Mouse (Mus musculus) c-Kit-positive CD71-negative TER-119-negative erythroid progenitor cells, embryonic 14.5 days (primary cell): ENCODE measurements at regions not wholly inside any gene's neighbourhood (a gene's known extent, or its start where the extent isn't known, plus 50 kb on each side); places are given as distances from the start of the nearest gene placed in this dataset.
"Not testable (repeated sequence)": the region's sequence is repeated elsewhere in the genome, so short reads cannot be mapped to it uniquely, and the experiment has no call there.

Experiments used
- DNase-seq: peaks from one replicate; pipeline ENCODE4 v3.0.0-alpha.2; 2013; ENCODE audit warnings: low read depth

DNA sequence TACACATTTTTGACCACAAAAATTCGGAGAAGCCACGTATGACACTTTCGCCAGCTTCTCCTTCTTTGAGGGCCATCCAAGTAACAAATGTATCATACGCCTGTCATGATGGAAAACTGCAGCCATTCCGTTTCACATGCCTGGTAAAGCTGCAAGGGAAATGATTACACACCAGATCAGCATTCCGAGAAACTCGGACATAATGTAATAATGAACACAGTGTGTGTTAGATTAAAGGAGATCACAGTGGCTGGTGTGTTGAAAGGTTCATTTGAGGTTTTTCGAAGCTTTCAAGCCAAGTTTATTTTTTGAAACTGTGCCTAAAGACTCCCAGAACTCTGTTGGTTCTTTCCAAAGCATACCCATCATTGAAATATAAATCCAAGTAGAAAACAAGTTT lies 137.8 kb upstream of the Mad2l1 start:
- no peak for DNase-seq

DNA sequence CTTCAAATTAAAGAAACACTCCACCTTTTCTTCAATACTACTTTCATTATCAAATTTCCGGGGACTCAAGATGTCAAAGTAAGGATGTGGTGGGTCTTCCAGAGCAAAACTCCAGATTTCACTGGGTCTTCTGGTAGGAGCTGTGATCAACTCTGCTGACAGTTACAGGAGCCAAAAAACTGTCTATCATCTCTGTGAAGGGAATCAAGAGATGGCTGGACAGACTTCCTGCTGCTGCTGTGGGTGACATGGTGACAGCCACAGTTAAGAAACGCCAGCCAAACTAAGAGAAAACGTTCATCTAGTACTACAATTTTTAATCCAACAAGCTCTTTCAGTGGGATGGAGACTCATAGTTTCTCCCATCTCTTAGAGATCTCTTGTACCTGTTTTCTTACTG lies 136.5 kb upstream of the Mad2l1 start:
- DNase-seq, result no peak

DNA sequence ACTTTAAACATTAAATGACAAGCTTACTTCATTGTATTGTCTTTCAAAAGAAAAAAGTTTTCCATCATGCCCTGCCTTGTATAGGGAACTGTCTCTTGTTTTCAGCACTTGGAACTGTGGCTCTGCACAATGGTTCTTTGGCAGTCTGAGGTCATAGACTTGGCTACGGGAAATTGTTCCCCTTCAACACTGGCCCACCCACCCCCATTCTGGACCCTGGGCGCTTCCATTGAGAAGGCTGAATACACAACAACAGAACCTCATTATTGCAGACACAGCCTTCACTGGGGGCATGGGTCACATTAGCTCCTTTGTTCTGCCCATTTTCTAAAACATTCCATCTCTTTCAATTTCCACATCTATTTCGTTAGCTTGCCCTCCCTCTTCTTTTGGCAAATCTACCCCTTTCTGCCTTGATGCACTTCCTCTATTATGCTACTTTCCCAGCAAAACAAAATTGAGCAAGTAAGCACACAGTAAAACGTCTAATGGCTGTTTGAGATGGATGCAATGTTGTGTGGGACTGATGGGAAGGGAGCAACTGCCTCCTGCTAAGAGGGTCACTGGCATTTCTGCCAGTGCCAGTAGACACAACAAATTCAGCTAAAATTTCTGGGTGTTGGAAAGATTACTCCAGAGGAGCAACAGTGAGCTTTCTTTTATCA lies 136.0 kb upstream of the Mad2l1 start:
- DNase-seq, result no peak

DNA sequence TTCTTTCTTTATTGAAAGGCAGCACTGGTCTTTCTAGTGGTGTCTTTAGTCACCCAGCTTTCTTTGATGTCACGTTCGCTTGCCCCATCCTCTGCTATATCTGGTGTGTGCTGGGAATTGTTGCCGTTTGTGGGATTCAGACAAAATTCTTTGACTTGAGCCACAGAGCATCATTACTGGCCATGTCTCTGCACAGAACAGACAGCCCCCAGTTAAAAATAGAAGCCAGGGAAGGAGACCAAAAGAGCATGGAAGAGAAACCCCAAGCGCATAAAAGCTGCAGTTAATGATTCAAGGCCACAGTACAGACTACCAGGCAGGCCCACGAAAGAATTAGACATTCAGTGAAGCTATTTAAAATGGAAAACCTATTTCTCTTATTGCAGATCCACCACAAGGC lies 133.7 kb upstream of the Mad2l1 start:
- DNase-seq, result no peak

DNA sequence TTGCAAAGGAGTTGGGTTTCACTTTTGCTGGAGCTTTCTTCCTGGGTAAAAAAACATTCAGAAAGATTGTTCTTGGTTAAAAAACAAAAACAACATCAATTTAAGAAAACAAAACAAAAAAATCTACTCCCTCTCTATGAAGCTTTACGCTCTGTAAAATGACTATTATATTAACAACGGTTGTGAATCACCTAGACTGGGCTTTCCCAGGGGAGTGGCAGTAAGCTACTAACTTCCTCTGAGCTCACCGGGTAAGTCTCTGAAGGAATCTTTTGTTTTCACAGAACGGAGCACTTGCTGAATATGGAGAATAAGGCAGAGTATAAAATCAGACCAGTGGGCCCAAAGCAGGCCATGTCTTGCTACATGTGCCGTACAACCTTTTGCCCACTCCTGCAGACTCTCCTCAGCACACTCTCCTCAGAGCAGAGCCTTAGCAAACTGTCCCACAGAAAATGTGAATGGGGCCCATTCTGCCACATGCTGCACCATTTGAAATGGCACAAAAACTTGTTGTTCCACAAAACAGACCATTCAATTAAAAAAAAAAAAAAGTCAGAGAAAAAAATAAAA lies 133.2 kb upstream of the Mad2l1 start:
- no peak for DNase-seq

DNA sequence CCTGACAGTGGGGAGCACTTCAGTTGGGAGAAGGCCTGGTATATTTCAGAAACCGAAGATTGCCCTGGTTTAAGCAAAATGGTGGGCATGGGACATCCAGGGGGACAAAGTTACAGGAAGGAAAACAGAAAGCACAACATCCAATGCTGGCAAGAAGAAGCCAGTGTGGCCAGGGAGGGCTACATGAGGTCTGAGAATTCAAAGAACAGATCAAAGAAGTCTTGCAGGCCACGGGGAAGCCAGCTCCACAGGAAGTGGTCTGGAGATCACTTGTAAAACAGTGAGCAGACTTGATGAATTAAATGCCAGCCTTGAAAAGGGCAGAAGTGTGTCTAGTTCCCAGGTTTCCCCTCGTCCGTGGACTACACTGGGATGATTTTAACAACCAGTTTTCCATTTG lies 120.4 kb upstream of the Mad2l1 start:
- no peak for DNase-seq

DNA sequence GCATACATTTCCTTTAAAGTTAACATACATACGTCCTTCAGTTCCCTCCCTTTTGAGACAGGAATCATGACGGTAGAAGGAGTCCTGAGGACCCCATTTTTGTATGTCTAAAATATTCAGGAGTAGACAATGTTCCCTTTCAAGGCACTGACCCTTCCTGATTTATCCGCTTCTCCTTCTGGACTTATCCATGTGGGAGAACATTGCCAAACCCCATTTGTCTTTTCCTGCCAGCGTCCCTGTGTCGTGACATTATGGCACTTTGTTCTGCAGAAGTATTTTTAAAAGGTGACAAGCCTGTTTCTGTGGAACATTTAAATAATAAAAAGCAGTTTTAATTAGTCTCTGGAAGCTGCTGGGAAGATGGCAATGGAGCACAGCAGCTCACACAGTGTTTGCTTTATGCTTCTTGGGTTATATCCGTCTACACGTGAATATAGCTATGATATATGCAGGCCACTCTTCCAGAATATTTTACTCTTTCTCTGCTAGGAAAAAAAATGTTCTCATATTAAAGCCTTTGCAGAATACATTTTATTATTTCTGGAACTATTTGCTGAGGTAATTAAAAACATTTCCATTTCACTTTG lies 115.6 kb upstream of the Mad2l1 start:
- DNase-seq, result no peak

DNA sequence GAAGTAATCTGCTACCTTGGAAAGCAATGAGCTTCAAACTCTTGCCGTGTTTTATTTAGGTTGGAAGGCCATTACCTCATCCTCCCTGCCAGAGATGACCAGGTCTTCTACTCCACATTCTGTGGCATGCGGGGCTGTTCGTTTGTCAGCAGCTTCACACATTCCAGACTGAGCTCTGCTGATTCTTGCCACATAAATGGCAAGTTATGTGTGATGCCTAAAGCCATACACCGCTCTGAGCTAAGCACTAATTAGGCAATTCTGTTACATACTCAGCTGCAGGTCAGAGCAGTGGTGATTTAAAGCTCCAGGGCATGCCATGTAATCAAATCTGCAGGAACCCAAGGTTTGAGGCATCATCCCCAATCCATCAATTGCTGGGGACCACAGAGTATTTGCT lies 106.8 kb upstream of the Mad2l1 start:
- DNase-seq, result no peak

DNA sequence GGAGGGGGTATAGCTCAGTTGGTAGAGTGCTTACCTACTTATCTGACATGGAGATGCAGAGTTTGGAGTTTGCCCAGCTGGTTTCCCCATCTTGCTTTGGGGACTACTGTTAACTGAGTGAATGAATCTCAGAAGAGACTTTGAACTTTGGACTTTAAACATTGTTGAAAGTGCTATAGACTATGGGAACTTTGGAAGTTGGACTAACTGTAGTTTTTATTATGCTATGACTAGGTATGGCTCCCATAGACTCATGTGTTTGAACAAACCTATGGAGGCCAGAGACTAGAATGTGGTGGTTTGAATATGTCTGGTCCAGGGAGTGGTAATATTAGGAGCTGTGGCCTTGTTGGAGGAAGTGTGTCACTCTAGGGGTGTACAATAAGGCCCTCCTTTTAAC lies 84.8 kb upstream of the Mad2l1 start:
- not testable (repeated sequence) for DNase-seq

DNA sequence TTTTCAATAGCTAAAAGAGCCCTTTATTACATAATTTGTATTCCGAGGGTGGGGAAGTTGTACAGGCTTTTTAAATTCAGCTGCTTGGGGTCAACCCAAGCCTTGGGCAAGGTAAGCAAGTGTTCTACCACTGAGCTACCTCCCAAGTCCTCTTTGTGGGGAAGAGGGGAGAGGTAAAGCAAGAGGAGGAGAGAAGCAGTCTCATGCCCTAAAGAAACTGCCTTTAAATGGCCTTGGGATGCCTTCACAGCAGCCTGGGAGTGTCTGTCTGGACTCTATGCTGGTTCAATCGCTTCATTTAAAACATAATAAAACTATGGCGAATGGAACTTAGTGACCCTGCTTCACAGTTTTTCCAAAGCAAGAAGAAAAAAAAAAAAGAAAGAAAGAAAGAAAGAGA lies 77.0 kb upstream of the Mad2l1 start:
- no peak for DNase-seq

DNA sequence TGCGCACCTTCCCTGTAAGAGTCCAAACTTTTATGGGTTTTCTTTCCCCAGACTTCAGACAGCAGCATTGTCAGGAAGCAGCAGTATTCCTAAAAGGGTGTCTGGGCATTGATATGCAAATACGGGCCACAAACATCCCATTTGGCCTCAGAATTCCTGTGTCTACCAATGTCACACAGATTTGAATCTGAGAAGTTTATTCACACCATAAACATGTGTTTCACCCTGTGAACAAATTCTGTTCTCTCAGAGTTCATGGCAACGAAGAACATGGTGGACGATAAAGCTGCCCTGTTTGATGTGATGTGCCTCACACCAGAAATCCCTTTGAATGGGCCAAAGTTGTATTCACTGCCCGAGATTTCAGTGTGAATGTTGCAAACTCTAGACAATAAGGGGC lies 70.7 kb upstream of the Mad2l1 start:
- DNase-seq, result no peak

DNA sequence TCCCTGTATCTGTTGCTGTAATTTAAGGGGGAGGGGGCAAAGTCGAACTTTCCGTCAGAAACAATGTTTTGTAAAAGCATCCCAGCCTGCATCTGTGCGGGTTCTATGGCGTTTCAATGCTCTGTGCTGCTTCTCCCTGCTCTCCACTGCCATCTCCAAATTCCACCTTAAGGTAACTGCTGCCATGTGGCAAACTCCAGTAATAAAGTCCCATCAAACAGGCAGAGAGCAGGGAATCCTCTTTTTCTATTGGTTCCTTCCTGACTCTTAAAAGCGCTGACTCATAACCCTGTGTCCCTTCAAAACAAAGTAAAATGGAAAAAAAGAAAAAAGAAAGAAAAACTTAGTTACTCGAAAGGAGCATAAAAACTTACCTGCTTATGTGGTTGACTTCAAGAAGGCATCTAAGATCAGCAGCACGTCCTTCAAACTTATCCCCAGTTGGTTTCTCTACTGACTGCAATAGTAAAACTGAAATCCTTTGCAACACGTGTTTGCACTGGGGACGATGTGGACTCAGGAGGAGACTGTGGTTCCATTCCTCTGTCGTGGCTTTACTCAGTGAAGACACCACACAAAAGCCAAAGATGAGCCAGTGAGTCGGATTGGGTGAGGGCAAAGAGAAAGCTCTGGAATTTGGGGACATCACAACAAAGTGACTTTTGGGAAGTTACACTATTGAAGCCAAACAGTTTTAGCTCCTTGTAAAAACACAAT lies 69.9 kb upstream of the Mad2l1 start:
- no peak for DNase-seq

DNA sequence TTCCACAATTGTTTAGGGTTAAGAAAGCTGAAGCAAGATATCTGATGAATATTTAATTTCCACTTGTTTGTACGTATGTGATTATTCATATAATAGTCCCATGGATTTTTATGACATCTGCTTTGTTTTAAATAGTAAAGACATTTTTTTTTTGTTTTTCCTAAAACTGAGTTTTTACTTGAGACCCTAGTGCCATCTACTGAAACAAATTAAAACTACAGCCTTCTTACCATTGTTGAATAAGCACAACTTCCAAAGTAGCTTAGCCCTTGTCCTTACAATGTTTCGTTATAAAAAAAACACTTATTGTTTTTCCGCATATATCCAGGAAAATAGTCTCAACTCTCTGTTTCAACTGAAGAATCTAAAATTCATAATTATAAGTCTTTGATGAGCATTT lies 68.4 kb upstream of the Mad2l1 start:
- peak; percentile 16 for DNase-seq

DNA sequence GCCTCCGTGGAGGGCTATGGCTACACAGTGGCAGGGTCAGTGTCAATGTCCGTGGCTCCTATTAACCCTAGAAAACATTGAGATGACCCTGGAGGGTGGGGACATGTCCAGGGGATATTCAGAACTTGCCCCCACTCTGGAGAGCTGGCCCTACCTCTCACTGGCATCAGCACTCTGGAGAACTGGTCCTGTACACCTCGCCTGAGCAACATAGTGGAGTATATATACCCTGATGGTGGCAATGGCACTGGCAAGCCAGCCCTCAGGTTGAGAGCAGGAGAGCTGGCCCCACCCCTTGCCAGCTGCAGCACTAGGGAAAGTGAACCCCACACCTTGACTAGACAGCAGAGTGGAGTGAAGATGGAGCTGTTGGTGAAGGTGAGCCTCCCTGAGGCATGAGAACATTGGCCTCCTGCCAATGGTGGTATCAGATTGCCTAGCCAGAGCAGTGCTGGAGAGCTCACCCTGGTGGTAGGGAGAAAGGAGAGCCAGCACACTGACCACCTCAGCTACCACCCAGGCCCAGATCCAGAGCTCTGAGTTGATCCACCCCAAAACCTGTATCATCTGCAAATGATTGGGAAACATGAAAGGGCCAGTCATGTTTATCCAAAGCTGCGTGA lies 64.5 kb upstream of the Mad2l1 start:
- DNase-seq, result no peak

DNA sequence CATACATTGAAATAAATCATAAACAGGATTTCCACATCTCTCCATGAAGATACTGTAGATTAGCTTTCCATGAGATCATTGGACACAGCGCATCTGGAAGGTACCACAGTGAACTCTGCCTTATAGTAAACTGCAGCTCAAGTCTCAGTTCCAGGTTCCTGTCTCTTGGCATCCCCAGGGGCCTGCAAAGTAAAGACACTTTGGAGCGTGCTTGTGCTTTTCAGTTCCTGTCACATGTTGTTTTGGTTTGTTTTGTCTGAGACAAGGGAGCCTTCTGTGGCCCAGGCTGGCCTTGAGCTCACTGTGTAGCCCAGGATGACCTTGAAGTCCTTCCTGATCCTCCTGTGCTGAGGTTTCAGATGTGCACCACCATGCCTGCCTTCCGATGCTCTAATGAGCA lies 63.4 kb upstream of the Mad2l1 start:
- no peak for DNase-seq

DNA sequence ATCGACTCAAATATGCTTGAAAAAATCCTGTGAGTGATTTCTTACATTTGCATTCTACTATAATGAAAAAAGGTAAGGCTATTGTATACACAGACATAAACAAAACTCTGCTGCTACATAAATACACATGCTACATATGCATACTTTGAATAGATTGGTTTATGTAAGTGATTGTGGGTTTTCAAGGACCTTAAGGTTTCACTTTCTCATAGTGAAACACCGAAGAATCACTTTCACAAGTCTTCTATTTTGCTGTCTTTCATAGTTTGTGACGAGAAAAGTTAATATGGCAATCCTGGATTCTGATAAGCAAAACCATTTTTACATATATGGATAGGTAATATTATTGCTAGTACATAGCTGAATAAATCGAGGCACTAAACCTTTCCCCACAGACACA lies 62.5 kb upstream of the Mad2l1 start:
- no peak for DNase-seq

DNA sequence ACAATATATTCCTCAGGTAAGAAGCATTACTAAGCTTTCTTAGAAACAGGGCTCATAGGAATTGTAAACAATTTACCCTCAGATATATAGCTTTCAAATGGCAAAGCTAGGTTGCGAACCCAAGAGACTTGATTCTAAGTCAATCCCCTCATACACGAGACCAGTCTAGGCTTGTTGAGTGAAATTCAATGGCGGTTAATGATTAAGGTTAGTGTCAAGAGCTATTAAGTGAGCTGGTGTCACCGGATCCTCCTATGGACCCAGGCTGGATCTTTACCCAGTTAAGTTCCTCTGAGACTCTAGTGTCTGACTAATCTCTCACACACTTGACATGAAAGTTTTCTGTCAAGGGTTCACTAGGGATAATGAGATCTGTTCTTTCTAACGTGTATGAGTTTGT lies 57.6 kb upstream of the Mad2l1 start:
- no peak for DNase-seq

DNA sequence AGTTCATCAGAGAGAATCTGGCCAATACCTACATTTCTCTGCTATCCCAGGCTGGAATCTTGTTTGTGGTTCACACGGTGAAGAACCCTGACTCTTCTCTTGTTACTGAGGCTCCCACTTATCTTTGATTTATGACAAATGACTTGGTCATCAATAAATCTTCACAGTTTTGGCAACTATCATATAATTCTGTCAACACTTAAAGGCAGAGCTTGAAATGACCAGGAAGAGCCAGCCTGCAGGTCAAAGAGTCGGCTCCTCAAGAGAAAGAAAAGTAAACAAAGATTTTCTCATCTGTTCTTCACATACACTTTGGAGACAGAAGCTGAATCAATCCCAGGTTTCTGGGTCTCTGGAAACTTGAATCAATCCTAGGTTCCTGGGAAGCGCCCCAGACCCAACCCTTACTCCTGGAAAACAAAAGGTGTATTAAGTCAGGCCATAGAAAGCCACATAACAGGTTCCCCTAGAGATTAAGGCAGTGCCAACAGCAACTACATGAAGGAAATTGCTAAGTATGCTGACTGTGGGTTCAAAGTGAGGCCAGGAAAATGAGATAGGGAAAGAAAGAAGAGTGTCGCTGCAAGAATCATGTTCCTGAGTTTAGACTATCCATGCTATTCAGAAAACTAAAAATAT lies 56.7 kb upstream of the Mad2l1 start:
- no peak for DNase-seq

DNA sequence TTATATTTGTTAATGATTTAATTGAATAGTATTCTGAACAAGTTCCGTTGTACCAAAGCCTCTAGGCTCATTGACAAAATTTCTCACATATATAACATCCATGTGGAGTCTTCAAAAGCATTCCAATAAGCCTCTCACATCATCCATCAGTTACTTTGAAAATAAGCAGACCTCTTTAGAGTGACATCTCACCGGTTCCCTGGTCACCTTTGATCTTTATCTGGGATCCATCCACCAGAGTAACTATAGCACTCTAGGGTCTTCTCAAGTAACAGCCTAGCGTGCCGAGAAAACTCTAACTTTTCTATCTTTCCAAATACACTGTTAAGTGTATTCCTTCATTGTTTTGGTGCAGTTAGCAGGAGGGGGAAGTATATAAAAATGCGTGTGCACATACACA lies 55.6 kb upstream of the Mad2l1 start:
- no peak for DNase-seq

DNA sequence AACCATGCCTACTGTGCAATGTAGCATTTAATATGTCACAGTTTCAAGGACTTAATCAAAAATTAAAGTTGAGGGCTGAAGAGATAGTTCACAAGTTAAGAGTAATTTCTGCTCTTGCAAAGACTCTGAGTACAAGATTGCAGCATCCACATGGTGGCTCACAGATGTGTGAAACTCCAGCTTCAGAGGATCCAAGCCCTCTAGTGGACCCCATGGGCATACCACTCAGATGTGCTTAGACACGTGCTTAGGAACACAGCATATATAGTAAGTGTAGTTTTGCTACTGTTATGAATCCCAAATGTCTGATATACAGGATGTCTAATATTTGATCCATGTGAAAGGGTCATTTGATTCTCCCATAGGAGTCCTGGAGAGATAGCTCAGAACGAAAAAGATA lies 55.0 kb upstream of the Mad2l1 start:
- no peak for DNase-seq

DNA sequence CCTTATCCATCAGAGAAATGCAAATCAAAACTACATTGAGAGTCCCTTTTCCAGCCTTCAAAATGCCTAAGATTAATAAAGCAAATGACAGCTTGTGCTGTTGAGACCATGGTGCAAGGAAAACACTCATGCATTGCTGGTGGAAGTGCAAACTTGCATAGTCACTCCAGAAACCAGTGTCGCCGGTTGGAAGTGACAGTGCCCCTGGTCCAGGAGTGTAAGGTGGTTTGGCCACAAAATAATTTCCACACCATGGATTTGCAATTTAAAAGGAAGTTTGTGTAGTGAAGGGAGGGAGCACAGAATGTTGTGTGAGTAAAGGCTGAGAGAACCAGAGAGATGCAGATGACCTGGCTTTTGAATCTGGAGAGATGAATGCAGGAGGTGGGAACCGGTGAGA lies 52.4 kb upstream of the Mad2l1 start:
- DNase-seq, result no peak
